Mouse (Mus musculus) urinary bladder, postnatal 10 days (tissue): ENCODE measurements at regions not wholly inside any gene's neighbourhood (a gene's known extent, or its start where the extent isn't known, plus 50 kb on each side); places are given as distances from the start of the nearest gene placed in this dataset.
A peak's percentile ranks its signal among the peaks of the same experiment; 100 is the strongest.

ENCODE experiments used
- DNase-seq: peaks from one replicate; pipeline ENCODE4 v3.0.0; 2022; ENCODE audit warnings: low spot score

DNA sequence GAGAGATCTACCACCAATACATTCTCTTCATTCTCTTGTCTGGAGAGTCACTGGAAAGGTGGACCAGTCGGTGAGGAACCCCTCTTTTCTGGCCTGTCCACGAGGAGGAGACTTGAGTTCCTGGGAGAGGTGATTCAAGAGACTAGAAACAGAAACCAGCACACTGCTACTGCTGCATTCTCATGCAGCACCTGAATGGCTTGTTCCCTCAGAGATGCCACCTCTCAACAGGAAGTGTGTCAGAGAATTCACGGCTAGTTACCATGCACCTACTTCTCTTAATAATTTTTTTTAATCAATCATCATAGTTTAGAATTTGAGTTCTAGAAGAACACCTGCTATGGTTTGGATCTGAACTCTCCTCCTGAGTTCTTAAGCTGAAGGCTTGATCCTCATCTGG lies 52.0 kb upstream of the Dynlrb2 start:
- DNase-seq = no peak

DNA sequence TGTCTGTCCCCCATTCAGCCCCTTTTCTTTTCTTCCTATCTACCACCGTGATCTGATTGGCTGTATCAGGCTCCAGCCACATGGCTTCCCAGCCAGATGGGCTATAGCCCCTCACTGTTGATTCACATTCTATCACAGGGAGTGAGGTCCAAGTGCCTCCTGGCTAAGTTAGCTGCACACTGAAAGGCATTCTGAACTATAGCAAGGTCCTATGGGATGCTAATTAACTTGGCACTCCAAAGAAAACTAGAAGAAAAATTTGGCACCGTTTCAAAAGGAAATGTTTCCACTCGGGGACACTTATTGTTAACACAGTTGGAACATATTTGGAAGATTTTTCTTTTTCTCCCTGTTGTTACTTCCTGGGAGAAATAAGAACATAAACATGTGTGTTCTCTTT lies 53.4 kb upstream of the Dynlrb2 start:
- DNase-seq = no peak

DNA sequence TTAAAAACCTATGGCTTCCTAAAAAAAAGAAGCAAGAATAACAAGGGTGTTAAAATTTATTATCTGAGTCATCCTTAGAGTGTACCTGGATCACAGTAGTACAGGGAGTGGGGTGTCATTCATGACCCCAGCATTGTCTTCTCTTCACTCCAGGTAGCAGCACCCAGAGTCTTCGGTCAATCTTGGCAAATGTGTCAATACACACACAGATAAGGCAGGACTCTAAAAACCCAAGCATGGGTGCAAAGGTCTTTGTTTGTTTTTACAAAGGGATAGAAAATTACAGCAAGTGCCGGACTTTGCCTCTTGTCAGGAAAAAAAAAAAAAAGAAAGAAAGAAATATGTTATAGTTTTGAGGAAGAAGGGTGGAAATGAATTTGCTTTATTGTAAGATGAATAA lies 57.3 kb upstream of the Dynlrb2 start:
- no peak for DNase-seq

DNA sequence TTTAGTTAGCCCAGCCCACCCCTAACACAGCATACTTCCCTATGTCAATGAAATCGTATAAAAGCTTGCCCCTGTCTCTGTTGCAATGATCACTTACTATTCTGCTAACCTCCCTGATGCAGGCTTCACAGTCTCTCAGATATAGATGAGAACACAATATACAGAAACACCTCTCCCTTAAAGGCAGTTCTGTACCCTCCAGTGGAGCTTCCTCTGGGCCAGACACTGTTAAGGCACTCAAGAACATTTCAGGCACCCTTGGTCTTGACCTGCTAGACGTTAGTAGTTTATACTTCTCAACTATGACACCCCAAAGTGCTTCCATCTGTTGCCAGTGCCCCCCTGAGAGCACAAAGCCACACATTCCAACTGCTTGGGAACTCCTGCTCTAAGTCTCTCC lies 61.9 kb upstream of the Dynlrb2 start:
- DNase-seq = no peak

DNA sequence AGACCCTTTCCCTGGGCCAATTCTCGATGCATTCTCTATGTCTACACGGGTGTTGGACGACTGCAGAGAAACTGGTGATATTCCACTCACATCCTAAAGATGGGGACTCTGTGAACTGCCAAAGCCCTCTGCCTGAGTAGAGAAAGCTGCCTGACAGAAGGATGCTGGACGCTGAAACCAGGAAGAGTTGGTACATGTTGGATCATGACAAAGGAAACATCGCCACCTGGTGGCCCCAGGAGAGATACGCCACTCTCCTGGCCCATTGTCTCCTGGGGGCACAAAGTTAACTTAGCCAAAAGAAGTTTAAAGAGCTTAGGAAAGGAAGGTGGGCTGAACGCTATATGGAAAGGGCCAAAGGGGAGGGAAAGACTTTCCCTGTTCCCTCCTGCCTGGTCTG lies 65.9 kb upstream of the Dynlrb2 start:
- DNase-seq = peak; percentile 32

- no peak for DNase-seq
These were observed 69.3 kb upstream of the Dynlrb2 start for GRCm38 (mm10) chr8:116435268-116435980.

DNA sequence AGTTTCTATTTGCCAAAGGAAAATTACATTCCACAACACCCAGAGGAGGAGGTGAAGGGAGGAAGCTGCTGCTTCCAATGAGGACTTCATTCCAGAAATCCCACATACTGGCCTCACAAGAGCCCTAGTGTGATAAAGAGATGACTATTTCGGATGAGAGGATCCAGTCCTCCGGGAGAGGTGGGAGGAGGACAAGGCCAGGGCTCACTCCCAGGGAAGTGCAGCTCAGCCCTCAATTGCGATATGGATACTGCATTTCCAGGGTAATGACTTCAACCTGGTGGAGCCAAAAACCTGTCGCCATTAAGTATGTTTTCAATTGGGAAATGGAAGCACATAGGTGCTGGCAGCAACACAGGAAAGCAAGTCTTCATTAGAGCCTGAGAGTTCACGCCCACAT lies 74.7 kb upstream of the Dynlrb2 start:
- DNase-seq = no peak

GRCm38 (mm10) chr8:116429649-116430048 lies 75.1 kb upstream of the Dynlrb2 start:
- no peak for DNase-seq

- no peak for DNase-seq
These were observed 81.9 kb upstream of the Dynlrb2 start for GRCm38 (mm10) chr8:116422826-116423225.

- DNase-seq = no peak
These were observed 92.1 kb upstream of the Dynlrb2 start for GRCm38 (mm10) chr8:116412703-116413102.

GRCm38 (mm10) chr8:116410041-116410440 lies 94.7 kb upstream of the Dynlrb2 start:
- DNase-seq = no peak

DNA sequence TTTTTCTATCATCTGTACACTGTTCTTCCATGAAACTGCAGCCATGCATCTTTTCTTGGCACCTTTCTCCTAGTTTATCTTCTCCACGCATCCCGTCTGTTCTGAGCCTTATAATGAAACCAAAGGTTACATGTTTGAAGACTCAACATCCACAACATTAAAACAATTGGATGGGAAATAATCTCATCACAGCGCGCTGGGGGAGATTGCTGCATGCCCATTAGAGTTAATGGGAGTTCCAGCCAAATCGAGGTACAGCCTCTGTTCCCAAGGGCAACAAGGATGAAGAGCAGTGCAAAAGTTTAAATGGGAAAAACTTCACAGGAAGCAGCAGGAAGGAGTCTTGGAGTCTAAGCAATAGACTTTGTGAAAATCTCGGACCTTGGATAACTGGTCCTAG lies 95.8 kb upstream of the Dynlrb2 start:
- no peak for DNase-seq

DNA sequence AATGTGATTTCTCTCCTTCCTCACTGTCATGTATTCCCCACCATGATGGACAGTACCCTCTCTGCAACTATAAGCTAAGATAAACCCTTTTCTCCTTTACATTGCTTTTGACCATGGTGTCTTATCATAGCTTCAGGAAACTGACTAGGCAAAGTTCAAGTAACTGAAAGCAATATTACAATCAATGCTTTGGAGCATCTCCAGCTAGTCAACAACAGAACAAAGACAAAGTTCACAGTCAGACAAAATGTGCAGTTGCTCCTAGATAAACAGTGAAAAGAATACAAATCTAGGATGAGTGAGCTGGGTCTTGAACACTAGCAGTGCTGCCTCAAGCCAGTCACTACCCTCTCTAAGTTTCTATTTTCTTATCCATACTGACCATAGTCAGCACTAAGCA lies 100.2 kb upstream of the Dynlrb2 start:
- DNase-seq = no peak

DNA sequence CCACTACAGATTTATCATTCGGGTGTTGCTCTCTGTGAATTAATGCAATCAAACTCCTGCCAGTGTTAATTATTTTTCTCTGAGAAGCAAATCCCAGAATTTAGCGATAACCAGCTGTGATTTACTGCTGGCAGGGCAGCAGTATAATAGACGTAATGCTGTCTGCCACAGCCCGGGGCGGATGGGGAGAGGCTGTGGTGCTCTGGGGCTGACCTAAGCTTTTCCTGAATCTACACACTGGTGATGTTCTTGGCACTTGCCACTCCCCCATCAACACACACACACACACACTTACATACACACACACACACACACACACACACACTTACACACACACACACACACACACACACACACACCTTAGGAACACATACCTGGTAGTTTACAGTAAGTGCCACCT lies 101.4 kb upstream of the Dynlrb2 start:
- no peak for DNase-seq

DNA sequence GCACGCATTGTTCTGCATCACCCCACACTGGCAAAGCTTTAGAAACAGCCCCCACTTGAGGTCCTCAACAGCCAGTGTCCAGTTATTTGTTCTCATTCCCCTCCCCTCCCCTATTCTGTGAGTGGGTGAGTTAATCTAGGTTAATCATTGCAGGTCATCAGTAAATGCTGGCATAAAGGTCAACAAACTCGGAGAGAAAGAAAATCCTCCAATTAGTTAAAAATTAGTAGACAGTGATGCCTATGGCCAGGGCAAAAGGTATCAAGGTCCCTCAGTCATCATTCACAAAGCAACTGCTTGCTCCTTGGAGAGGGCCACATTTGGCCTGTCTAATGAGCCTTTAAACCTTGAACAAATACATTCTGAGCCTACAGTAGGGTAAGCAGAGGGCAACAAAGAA lies 105.3 kb upstream of the Dynlrb2 start:
- no peak for DNase-seq

- DNase-seq = no peak
These were observed 106.1 kb upstream of the Dynlrb2 start for GRCm38 (mm10) chr8:116398565-116399205.

GRCm38 (mm10) chr8:116385193-116385955 lies 119.4 kb upstream of the Dynlrb2 start:
- no peak for DNase-seq

GRCm38 (mm10) chr8:116384418-116385089 lies 120.2 kb upstream of the Dynlrb2 start:
- DNase-seq = no peak

DNA sequence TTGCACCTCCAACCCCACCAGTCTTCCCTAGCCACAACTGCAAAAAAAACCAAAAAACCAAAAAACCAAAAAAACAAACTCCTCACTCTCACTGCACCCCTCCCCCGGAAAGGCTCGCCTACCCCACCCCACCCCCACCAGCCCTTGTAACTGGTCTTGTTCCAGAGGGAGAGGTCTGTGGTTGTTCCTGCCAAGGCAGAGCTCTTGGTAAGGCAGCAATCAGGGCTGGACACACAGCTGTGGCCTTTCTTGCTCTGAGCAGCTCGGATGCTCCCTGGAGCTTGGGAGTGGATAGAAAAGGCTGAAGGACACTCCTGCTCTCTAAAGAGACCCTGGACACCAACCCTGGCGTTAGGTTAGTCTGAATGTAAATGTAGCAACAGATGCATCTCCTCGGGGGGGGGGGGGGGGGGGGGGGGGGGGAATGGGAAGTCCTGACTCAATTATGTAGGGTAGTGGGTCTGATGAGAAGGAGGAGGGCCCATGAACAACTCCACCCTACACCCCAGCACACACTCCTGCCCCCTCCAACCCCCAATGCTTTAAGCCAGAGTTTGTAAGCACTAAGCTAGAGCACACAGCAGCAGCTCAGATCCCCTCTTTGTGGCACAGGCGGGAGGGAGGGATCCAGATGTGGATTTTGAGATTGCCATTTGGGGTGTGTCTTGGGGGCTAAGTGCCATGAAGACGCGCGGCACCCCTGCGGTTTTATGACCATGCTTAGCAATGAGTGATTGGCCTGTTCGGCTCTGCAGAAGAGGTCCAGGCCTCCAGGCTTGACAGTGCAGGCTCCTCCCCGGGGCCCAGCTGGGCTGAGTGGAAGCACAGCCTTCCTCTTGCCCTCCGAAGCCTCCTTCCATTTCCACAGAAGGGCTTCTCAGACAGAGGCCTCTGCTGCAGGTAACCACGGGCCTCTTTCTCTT lies 121.0 kb upstream of the Dynlrb2 start:
- no peak for DNase-seq

GRCm38 (mm10) chr8:116383036-116383435 lies 121.7 kb upstream of the Dynlrb2 start:
- no peak for DNase-seq

DNA sequence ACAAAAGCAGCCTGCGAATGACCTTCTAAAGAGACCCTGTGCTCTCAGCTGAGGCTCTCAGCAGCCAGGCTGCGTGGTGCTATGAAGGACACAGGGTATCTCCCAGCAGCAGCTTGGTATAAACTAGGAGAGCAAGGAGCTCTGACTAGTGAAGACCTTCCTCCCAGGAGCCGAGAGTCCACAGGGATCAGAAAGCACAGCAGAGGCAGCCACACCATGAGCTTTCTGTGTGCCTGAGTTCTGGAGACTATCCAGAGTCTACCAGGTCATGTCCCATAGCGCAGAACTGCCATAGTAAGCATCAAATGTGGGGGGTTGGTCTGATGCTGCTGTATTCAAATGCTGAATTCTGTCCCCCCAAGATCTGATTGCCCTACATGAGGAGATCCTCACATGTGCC lies 124.2 kb upstream of the Dynlrb2 start:
- no peak for DNase-seq

DNA sequence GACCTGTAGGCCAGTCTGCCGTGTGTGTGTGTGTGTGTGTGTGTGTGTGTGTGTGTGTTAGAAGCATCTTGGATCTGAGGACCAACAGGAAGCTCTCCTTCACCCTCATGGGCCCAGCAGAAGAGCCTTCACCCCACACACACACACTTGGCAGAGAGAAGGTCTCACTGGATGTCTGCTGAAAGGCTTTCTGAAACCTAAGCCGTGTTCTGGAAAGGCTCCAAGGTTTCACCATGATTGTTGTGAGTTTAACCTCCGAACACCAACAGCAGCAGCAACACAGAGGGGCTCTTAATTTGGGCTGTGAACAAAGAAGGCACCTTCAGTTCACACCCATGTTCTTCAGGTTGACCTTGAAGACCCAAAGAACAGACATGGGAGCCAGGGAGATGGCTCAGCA lies 124.9 kb upstream of the Dynlrb2 start:
- no peak for DNase-seq
